Mouse (Mus musculus) midbrain, embryonic 11.5 days (tissue): Measurements from ENCODE around the gene Hoxc12. TPM values are rescaled to one million over a fixed set of nuclear protein-coding genes. Genes with fewer than 3 reads are reported as not detected.

ENCODE experiments used
- ATAC-seq: fragments of 200-750 bp; cut with Nextera tagmentation; 2 replicates; pipeline ENCODE4 v1.8.0; 2017; ENCODE audit warnings: moderate TSS enrichment, moderate library complexity; ENCODE audit not compliant: low FRiP score
- DNase-seq: peaks from one replicate; pipeline ENCODE4 v3.0.0; 2015; ENCODE audit warnings: low spot score; ENCODE audit errors: missing footprints
- H3K27ac ChIP-seq: fragments of 300-500 bp; sonication (generic); 2 replicates; pipeline ENCODE4 v1.5.1; 2014; ENCODE audit warnings: low read depth, low read length
- H3K27me3 ChIP-seq: fragments of 300-500 bp; sonication (generic); 2 replicates; pipeline ENCODE4 v1.6.1; 2014; ENCODE audit warnings: mild to moderate bottlenecking, low read length, moderate library complexity, mixed read lengths; ENCODE audit not compliant: control insufficient read depth, insufficient read depth
- H3K36me3 ChIP-seq: fragments of 300-500 bp; sonication (generic); 2 replicates; pipeline ENCODE4 v1.6.1; 2014; ENCODE audit warnings: mild to moderate bottlenecking, low read length, moderate library complexity, mixed read lengths; ENCODE audit not compliant: control insufficient read depth, insufficient read depth
- H3K4me1 ChIP-seq: fragments of 300-500 bp; sonication (generic); 2 replicates; pipeline ENCODE4 v1.6.1; 2014; ENCODE audit warnings: low read length; ENCODE audit not compliant: control insufficient read depth, insufficient read depth
- H3K4me2 ChIP-seq: fragments of 300-500 bp; sonication (generic); 2 replicates; pipeline ENCODE4 v1.6.1; 2014; ENCODE audit warnings: mild to moderate bottlenecking, moderate library complexity
- H3K4me3 ChIP-seq: fragments of 300-500 bp; sonication (generic); 2 replicates; pipeline ENCODE4 v1.5.1; 2014; ENCODE audit warnings: low read depth, low read length
- H3K9ac ChIP-seq: fragments of 300-500 bp; sonication (generic); 2 replicates; pipeline ENCODE4 v1.6.1; 2014; ENCODE audit warnings: low read length
- H3K9me3 ChIP-seq: fragments of 300-500 bp; sonication (generic); 2 replicates; pipeline ENCODE4 v1.6.1; 2016; ENCODE audit warnings: low read length; ENCODE audit not compliant: control insufficient read depth
- WGBS: fragments of 180-500 bp; shearing (Covaris S2); extraction: QIAGEN DNeasy Blood & Tissue Kit; methylation state at CpG from one replicate; pipeline ENCODE4 v1.1.7; 2014; 5-methylcytosine and 5-hydroxymethylcytosine counted together
- polyA plus RNA-seq: library from polyadenylated mRNA; unstranded; fragments of >200 nt; fragmentation: Nextera tagmentation; extraction: Ambion mirVana; gene quantifications from 2 replicates; pipeline ENCODE4 v1.2.1, GENCODE M21; 2014

The Hoxc12 gene
- not detected in 2 replicates for polyA plus RNA-seq

GRCm38 (mm10) chr15:102936279-102936972 lies at the start of gene Hoxc12:
Gene Hoxc12, plus strand, starts transcription at chr15:102936757.
- ATAC-seq (no peak), DNase-seq (no peak)
- Histone ChIP-seq H3K9ac (no peak within 1 kb of the TSS), H3K9me3 (no peaks in the 10 kb centered on the region), H3K36me3 (no peaks in the 10 kb centered on the region), H3K4me2 (no peak within 1 kb of the TSS), H3K27ac (no peak within 1 kb of the TSS), H3K4me3 (no peak within 1 kb of the TSS), H3K4me1 (no peaks in the 10 kb centered on the region), H3K27me3 (peaks cover 100% of the 10 kb centered on the region)
- 1% methylated on average over 31 of the region's 31 CpGs for WGBS

GRCm38 (mm10) chr15:102895115-102895514 lies 41.4 kb upstream of the Hoxc12 start:
- no peak for DNase-seq
- Histone ChIP-seq H3K9me3 (no peaks in the 10 kb centered on the region), H3K36me3 (no peaks in the 10 kb centered on the region), H3K27ac (no peak overlapping the region), H3K9ac (no peak overlapping the region), H3K4me3 (no peak overlapping the region), H3K4me2 (no peak overlapping the region), H3K27me3 (no peaks in the 10 kb centered on the region), H3K4me1 (no peaks in the 10 kb centered on the region)
- ATAC-seq = no peak
- WGBS = 94% methylated on average over 6 of the region's 6 CpGs

- ATAC-seq (no peak), DNase-seq (peak; percentile 68)
- Histone ChIP-seq H3K9ac (no peak overlapping the region), H3K4me1 (no peaks in the 10 kb centered on the region), H3K4me3 (no peak overlapping the region), H3K9me3 (no peaks in the 10 kb centered on the region), H3K27ac (no peak overlapping the region), H3K27me3 (peaks cover 51% of the 10 kb centered on the region), H3K4me2 (no peak overlapping the region), H3K36me3 (no peaks in the 10 kb centered on the region)
- 74% methylated on average over 1 of the region's 1 CpGs for WGBS
These were observed 31.6 kb upstream of the Hoxc12 start for GRCm38 (mm10) chr15:102904946-102905345.

GRCm38 (mm10) chr15:102909536-102909935 lies 27.0 kb upstream of the Hoxc12 start:
- H3K4me2 ChIP-seq = no peak overlapping the region
- DNase-seq = peak; percentile 86
- WGBS = 1% methylated on average over 4 of the region's 4 CpGs

GRCm38 (mm10) chr15:102910038-102910437 lies 26.5 kb upstream of the Hoxc12 start:
- peaks cover 91% of the 10 kb centered on the region for H3K27me3 ChIP-seq
- H3K4me2 ChIP-seq = no peak overlapping the region
- no peak overlapping the region for H3K9ac ChIP-seq
- ATAC-seq = no peak
- no peak overlapping the region for H3K4me3 ChIP-seq
- 0% methylated on average over 18 of the region's 18 CpGs for WGBS
- H3K27ac ChIP-seq = no peak overlapping the region
- DNase-seq = no peak
- no peaks in the 10 kb centered on the region for H3K36me3 ChIP-seq
- no peaks in the 10 kb centered on the region for H3K4me1 ChIP-seq
- no peaks in the 10 kb centered on the region for H3K9me3 ChIP-seq

More at GRCm38 (mm10) chr15:102909536-102909935, 27.0 kb upstream of the Hoxc12 start:
- ATAC-seq = no peak
- no peaks in the 10 kb centered on the region for H3K4me1 ChIP-seq
- no peak overlapping the region for H3K4me3 ChIP-seq
- H3K27me3 ChIP-seq = peaks cover 88% of the 10 kb centered on the region
- H3K36me3 ChIP-seq = no peaks in the 10 kb centered on the region
- no peak overlapping the region for H3K27ac ChIP-seq
- no peaks in the 10 kb centered on the region for H3K9me3 ChIP-seq
- no peak overlapping the region for H3K9ac ChIP-seq

DNA sequence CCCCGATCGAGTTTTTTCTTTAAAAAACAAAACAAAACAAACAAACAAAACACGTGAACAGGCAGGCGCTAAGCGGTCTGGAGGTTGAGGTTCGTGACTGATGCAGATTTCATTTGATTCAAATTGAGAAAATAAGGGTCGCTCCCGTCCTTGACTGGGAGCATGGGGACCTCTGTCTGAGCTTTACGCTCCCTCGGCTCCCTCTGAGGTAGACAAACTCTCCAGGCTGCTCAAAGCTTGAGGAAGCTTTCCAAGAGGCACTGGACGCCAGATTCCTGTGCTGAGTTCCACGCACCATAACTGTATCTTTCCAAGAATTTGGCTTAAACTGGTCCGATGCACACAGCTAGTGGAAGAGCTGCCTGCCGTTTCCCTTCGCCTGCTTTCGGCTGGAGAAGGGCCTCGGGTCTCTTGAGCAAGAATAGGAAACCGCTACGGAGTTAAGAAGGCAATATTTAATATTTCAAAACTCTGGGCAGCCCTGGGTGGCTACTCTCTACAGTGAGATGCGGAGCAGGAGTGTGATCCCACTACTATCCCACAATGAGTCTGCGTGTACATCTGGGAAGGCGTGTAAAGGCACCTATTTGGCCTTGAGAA lies 26.0 kb upstream of the Hoxc12 start:
- H3K27me3 ChIP-seq = peaks cover 90% of the 10 kb centered on the region
- H3K9ac ChIP-seq = no peak overlapping the region
- H3K4me2 ChIP-seq = no peak overlapping the region
- no peak overlapping the region for H3K4me3 ChIP-seq
- 1% methylated on average over 22 of the region's 22 CpGs for WGBS
- ATAC-seq = no peak
- no peak overlapping the region for H3K27ac ChIP-seq
- peak; percentile 97 for DNase-seq
- H3K36me3 ChIP-seq = no peaks in the 10 kb centered on the region
- H3K9me3 ChIP-seq = no peaks in the 10 kb centered on the region
- H3K4me1 ChIP-seq = no peaks in the 10 kb centered on the region

- ATAC-seq (no peak), DNase-seq (peak; percentile 94)
- WGBS = under 1% methylated on average over 19 of the region's 19 CpGs
- peaks cover 92% of the 10 kb centered on the region for H3K27me3 ChIP-seq
- H3K4me2 ChIP-seq = no peak overlapping the region
- H3K4me3 ChIP-seq = no peak overlapping the region
- no peak overlapping the region for H3K27ac ChIP-seq
- no peaks in the 10 kb centered on the region for H3K36me3 ChIP-seq
- no peaks in the 10 kb centered on the region for H3K4me1 ChIP-seq
- H3K9me3 ChIP-seq = no peaks in the 10 kb centered on the region
- no peak overlapping the region for H3K9ac ChIP-seq
These were observed 23.4 kb upstream of the Hoxc12 start for GRCm38 (mm10) chr15:102913038-102913585.

DNA sequence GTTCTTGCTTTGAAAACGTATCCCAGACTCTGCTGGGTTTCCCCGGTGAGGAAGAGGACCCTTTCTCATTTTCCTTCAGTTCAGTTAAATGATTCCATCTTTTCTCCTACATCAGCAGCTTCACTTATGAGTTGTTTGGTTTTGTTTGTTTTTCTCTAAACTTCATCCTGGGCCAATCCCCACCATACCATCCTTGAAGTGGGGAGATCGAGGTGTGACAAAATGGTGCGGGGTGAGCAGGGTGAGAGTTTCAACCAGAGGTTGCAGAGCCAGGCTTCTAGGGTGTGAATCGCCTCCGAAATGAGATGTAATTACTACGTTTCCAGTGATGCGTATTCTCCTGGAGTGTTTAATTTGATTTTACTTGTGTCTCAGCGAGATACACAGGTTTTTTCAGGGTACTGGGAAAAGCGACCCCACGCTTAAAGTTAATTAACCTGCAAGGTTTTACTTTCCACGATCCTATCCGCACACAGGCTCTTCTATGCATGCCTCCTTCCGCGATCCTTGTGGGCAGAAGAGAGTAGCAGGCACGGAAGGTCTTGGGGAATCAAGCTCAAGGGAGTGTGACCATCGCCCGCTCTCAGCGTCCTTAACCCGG lies 18.5 kb upstream of the Hoxc12 start:
- no peak overlapping the region for H3K4me2 ChIP-seq
- H3K27me3 ChIP-seq = peaks cover 95% of the 10 kb centered on the region
- H3K4me1 ChIP-seq = peaks cover 2% of the 10 kb centered on the region; the same call in 1 of the 2 replicates
- H3K9ac ChIP-seq = no peak overlapping the region
- WGBS = 1% methylated on average over 20 of the region's 20 CpGs
- H3K36me3 ChIP-seq = no peaks in the 10 kb centered on the region
- ATAC-seq (no peak), DNase-seq (peak; percentile 94)
- no peak overlapping the region for H3K4me3 ChIP-seq
- no peaks in the 10 kb centered on the region for H3K9me3 ChIP-seq
- H3K27ac ChIP-seq = no peak overlapping the region
